Mouse (Mus musculus): ENCODE measurements around the gene Zic5. TPM values are rescaled to one million over a fixed set of nuclear protein-coding genes. Genes with fewer than 3 reads are reported as not detected.

Gene Zic5
- polyA plus RNA-seq, 1 experiment = 24.8 TPM

DNA sequence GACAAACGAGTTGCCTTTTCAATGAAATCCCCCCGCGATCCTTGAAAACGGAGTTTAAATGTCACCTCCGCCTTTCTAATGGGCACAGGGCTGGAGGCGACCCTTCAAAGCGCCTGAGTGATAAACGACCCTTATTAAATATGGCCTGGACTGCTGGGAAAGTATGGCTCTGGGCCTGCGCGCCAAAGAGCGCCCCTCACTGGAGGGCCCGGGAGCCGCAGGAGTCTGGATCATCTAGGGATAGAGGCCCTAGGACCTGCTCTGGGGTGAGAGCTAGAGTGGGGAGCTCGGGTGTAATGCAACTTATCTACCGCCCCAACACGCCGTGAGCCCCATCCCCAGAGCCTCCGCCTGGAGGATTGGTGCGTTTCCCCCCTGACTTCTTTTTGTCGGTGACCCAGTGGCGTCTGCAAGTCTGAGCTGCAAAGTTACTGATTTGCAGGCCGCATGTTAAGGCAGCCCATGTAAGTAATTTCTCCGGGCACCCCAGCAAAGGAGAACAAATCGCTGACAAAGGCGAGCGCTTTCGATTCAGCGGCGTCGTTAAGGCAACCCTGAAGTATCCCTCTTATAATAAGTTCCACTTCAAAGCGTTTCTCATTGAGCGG is 12.0 kb downstream of the Zic5 start:
- 0 out of 2 replicates have a peak, but pooled peaks cover 4% of the 10 kb centered on the region for H3K27me3 ChIP-seq (ENCODE audit: control insufficient read depth, insufficient read depth, low read length, poor library complexity, severe bottlenecking)

GRCm38 (mm10) chr14:122452701-122453387 is 12.6 kb downstream of the Zic5 start:
- no peak overlapping the region for H3K27ac ChIP-seq (ENCODE audit: insufficient read depth, low read length)
- 0 out of 2 replicates have a peak, but pooled peaks cover 4% of the 10 kb centered on the region for H3K27me3 ChIP-seq (ENCODE audit: control insufficient read depth, insufficient read depth, low read length, poor library complexity, severe bottlenecking)
- no peak overlapping the region for H3K4me3 ChIP-seq (ENCODE audit: low read depth, low read length)

More for the DNA sequence above, 12.0 kb downstream of the Zic5 start:
- no peaks in the 10 kb centered on the region for H3K9me3 ChIP-seq (replicated peaks; ENCODE audit: control insufficient read depth, insufficient read depth, low read length, poor library complexity, severe bottlenecking)
- H3K4me1 ChIP-seq (ENCODE audit: control insufficient read depth, insufficient read depth, low read length) = no peaks in the 10 kb centered on the region
- no peaks in the 10 kb centered on the region for H3K36me3 ChIP-seq (ENCODE audit: control insufficient read depth, insufficient read depth, low read length, poor library complexity, severe bottlenecking)
- TF ChIP-seq POLR2A (IDR thresholded peaks at IDR 0.05; ENCODE audit: insufficient read depth, low read length) (no peak), CTCF (IDR thresholded peaks at IDR 0.05; ENCODE audit: low read depth, low read length) (peak; percentile 72), EP300 (IDR thresholded peaks at IDR 0.05; ENCODE audit: insufficient read depth, low read depth, low read length) (no peak)
- H3K27ac ChIP-seq (ENCODE audit: insufficient read depth, low read length) = no peak overlapping the region
- peak overlapping the region; percentile 21; the same call in 1 of the 2 replicates for H3K4me3 ChIP-seq (ENCODE audit: low read depth, low read length)
- peak overlapping the region; percentile 31; the same call in 1 of the 2 replicates for H3K9ac ChIP-seq (ENCODE audit: low read depth, poor library complexity, severe bottlenecking)

GRCm38 (mm10) chr14:122451551-122452145 is 13.8 kb downstream of the Zic5 start:
- Histone ChIP-seq H3K27me3 (ENCODE audit: control insufficient read depth, insufficient read depth, low read length, poor library complexity, severe bottlenecking) (0 out of 2 replicates have a peak, but pooled peaks cover 4% of the 10 kb centered on the region), H3K36me3 (ENCODE audit: control insufficient read depth, insufficient read depth, low read length, poor library complexity, severe bottlenecking) (no peaks in the 10 kb centered on the region), H3K27ac (ENCODE audit: insufficient read depth, low read length) (no peak overlapping the region), H3K4me3 (ENCODE audit: low read depth, low read length) (peak overlapping the region; percentile 48), H3K9me3 (replicated peaks; ENCODE audit: control insufficient read depth, insufficient read depth, low read length, poor library complexity, severe bottlenecking) (no peaks in the 10 kb centered on the region), H3K9ac (ENCODE audit: low read depth, poor library complexity, severe bottlenecking) (no peak overlapping the region), H3K4me1 (ENCODE audit: control insufficient read depth, insufficient read depth, low read length) (no peaks in the 10 kb centered on the region)
- TF ChIP-seq CTCF (IDR thresholded peaks at IDR 0.05; ENCODE audit: low read depth, low read length) = no peak
- TF ChIP-seq POLR2A (IDR thresholded peaks at IDR 0.05; ENCODE audit: insufficient read depth, low read length) = no peak
- TF ChIP-seq EP300 (IDR thresholded peaks at IDR 0.05; ENCODE audit: insufficient read depth, low read depth, low read length) = no peak

More at GRCm38 (mm10) chr14:122452701-122453387, 12.6 kb downstream of the Zic5 start:
- Histone ChIP-seq H3K4me1 (ENCODE audit: control insufficient read depth, insufficient read depth, low read length) (no peaks in the 10 kb centered on the region), H3K9ac (ENCODE audit: low read depth, poor library complexity, severe bottlenecking) (peak overlapping the region; percentile 29; the same call in 1 of the 2 replicates), H3K36me3 (ENCODE audit: control insufficient read depth, insufficient read depth, low read length, poor library complexity, severe bottlenecking) (no peaks in the 10 kb centered on the region), H3K9me3 (replicated peaks; ENCODE audit: control insufficient read depth, insufficient read depth, low read length, poor library complexity, severe bottlenecking) (no peaks in the 10 kb centered on the region)
- TF ChIP-seq CTCF (IDR thresholded peaks at IDR 0.05; ENCODE audit: low read depth, low read length) (no peak), POLR2A (IDR thresholded peaks at IDR 0.05; ENCODE audit: insufficient read depth, low read length) (no peak), EP300 (IDR thresholded peaks at IDR 0.05; ENCODE audit: insufficient read depth, low read depth, low read length) (no peak)

DNA sequence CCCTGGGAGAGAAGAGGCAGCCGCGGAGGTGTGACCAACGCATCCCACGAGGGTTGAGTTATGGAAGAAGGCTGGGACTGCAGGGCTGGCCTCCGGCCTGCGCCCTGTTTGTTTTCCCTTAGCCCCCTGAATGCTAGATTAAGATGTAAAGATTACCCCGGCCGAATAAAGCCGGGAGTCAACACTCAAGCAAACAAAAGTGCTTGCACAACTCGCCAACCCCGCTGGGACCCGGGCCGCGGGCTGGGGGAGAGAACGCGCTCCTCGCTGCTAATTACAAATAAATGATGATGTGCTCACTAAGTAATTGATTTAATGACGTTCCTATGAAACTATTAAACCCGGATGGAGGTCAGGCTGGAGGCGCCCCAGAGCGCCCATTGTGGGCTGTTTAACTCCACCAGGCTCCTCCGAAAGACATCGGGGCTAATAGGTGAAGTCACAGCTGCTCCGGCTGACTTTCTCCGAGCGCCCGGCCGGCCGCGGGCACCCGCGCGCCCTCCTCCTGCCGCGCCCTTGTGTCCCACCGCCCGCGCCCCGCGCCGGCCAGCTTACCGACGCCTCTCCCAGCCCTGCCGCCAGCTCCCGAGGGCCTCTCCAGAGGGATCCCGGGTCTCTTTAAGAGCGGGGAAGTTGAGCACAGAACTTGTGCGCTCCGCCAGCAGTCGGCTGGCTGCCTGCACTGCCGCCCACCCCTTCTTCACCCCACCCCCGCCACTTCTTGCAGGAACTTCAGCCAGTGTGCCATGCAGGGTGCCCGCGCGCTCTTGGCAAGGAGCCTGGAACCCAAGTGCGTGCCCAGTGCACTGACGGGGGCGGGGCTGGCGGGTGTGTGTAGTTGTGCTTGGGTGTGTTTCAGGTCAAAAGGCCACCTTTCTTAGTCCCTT is 14.7 kb downstream of the Zic5 start, which contains the start of gene Gm5089:
TSS of gene Gm5089 (minus strand) at position 620 of the 887 bp plus-strand sequence.
- H3K27me3 ChIP-seq (ENCODE audit: control insufficient read depth, insufficient read depth, low read length, poor library complexity, severe bottlenecking) = 0 out of 2 replicates have a peak, but pooled peaks cover 4% of the 10 kb centered on the region
- no peaks in the 10 kb centered on the region for H3K9me3 ChIP-seq (replicated peaks; ENCODE audit: control insufficient read depth, insufficient read depth, low read length, poor library complexity, severe bottlenecking)
- H3K27ac ChIP-seq (ENCODE audit: insufficient read depth, low read length) = no peak within 1 kb of the TSS
- H3K36me3 ChIP-seq (ENCODE audit: control insufficient read depth, insufficient read depth, low read length, poor library complexity, severe bottlenecking) = no peaks in the 10 kb centered on the region
- peak within 1 kb of the TSS; percentile 48 for H3K4me3 ChIP-seq (ENCODE audit: low read depth, low read length)
- peak within 1 kb of the TSS; percentile 63 for H3K9ac ChIP-seq (ENCODE audit: low read depth, poor library complexity, severe bottlenecking)
- no peaks in the 10 kb centered on the region for H3K4me1 ChIP-seq (ENCODE audit: control insufficient read depth, insufficient read depth, low read length)
- TF ChIP-seq EP300 (IDR thresholded peaks at IDR 0.05; ENCODE audit: insufficient read depth, low read depth, low read length) = no peak

DNA sequence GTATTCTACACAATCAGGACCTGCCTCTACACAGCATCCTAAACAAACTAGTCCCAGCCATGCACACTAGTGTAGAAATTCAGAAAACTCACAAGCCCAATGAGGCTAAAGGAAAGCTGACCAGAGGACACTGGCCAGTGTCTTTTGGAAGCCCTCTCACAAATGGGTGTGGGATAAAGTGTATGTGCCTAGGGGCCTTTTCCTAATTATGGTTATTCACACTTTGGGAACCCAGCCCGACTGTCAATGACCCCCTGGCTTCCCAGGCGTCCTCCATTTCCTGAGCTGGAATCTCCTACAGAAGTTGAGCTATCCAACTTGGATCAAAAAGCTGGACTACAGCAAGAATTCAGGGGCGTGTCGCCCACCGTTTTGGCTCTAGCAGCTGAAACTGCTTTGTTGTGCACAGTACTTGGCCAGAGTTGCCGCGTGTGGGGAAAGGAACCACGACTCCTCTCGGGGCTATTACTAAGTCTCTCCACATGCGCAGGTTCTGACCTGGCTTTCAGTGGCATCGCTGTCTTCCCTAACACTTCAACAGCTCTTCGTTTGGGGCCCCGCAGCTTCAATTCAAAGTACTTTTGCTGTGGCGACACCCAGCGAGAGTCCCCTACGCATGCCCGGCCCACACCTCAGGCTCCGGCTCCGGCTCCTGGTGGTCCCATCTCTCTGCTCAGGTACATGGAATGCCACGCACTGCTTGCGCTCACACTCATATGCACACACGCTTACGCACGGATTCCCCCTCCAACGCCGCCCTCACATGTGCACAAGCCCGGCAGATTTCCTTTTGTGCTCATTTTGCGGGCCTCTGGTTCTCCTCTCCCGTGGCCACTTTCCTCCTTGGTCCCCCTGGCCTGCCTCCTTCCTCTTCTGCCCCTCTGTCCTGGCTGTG is 15.6 kb downstream of the Zic5 start:
- H3K9ac ChIP-seq (ENCODE audit: low read depth, poor library complexity, severe bottlenecking) = peak overlapping the region; percentile 63
- H3K4me1 ChIP-seq (ENCODE audit: control insufficient read depth, insufficient read depth, low read length) = no peaks in the 10 kb centered on the region
- H3K27me3 ChIP-seq (ENCODE audit: control insufficient read depth, insufficient read depth, low read length, poor library complexity, severe bottlenecking) = 0 out of 2 replicates have a peak, but pooled peaks cover 4% of the 10 kb centered on the region
- H3K4me3 ChIP-seq (ENCODE audit: low read depth, low read length) = peak overlapping the region; percentile 48
- no peak overlapping the region for H3K27ac ChIP-seq (ENCODE audit: insufficient read depth, low read length)
- TF ChIP-seq CTCF (IDR thresholded peaks at IDR 0.05; ENCODE audit: low read depth, low read length) = no peak
- no peak for TF ChIP-seq POLR2A (IDR thresholded peaks at IDR 0.05; ENCODE audit: insufficient read depth, low read length)
- no peak for TF ChIP-seq EP300 (IDR thresholded peaks at IDR 0.05; ENCODE audit: insufficient read depth, low read depth, low read length)
- H3K9me3 ChIP-seq (replicated peaks; ENCODE audit: control insufficient read depth, insufficient read depth, low read length, poor library complexity, severe bottlenecking) = no peaks in the 10 kb centered on the region
- no peaks in the 10 kb centered on the region for H3K36me3 ChIP-seq (ENCODE audit: control insufficient read depth, insufficient read depth, low read length, poor library complexity, severe bottlenecking)
